Mouse (Mus musculus) liver, adult (tissue): ENCODE measurements around the gene Ppp2r5c.

Source experiments
- GATA4 ChIP-seq: IDR thresholded peaks from 2 replicates; pipeline ENCODE4 v1.6.1; 2014; ENCODE audit warnings: mild to moderate bottlenecking, low read length; ENCODE audit not compliant: insufficient replicate concordance

The Ppp2r5c gene

GRCm38 (mm10) chr12:110446290-110447170 lies at the start of gene Ppp2r5c:
Gene Ppp2r5c, plus strand, starts transcription at chr12:110447120.
- TF ChIP-seq GATA4, result no peak

GRCm38 (mm10) chr12:110398351-110398750 lies 48.6 kb upstream of the Ppp2r5c start:
- no peak for TF ChIP-seq GATA4

- TF ChIP-seq GATA4, result no peak
Measured at GRCm38 (mm10) chr12:110399161-110399560, 47.8 kb upstream of the Ppp2r5c start.

- no peak for TF ChIP-seq GATA4
Measured at GRCm38 (mm10) chr12:110400936-110401335, 46.0 kb upstream of the Ppp2r5c start.

- TF ChIP-seq GATA4, result no peak
Measured at GRCm38 (mm10) chr12:110401871-110402270, 45.0 kb upstream of the Ppp2r5c start.

GRCm38 (mm10) chr12:110416244-110416643 lies 30.7 kb upstream of the Ppp2r5c start:
- no peak for TF ChIP-seq GATA4

- TF ChIP-seq GATA4, result no peak
Measured at GRCm38 (mm10) chr12:110417023-110417986, 29.6 kb upstream of the Ppp2r5c start.

- no peak for TF ChIP-seq GATA4
Measured at GRCm38 (mm10) chr12:110417987-110418734, 28.8 kb upstream of the Ppp2r5c start.

- TF ChIP-seq GATA4, result no peak
Measured at GRCm38 (mm10) chr12:110418735-110419350, 28.1 kb upstream of the Ppp2r5c start.

GRCm38 (mm10) chr12:110419879-110420278 lies 27.0 kb upstream of the Ppp2r5c start:
- no peak for TF ChIP-seq GATA4

GRCm38 (mm10) chr12:110421361-110421760 lies 25.6 kb upstream of the Ppp2r5c start:
- TF ChIP-seq GATA4, result no peak

GRCm38 (mm10) chr12:110424008-110424704 lies 22.8 kb upstream of the Ppp2r5c start:
- TF ChIP-seq GATA4, result no peak

- no peak for TF ChIP-seq GATA4
Measured at GRCm38 (mm10) chr12:110426417-110427010, 20.4 kb upstream of the Ppp2r5c start.

GRCm38 (mm10) chr12:110429340-110429973 lies 17.5 kb upstream of the Ppp2r5c start:
- no peak for TF ChIP-seq GATA4
